In genomic region chr4:133091459-133091785, GRCm38 (mm10) we compare ENCODE assay signal across 8 mouse cellular contexts. TPM values are rescaled to one million over a fixed set of nuclear protein-coding genes. Genes with fewer than 3 reads are reported as not detected.
A peak's percentile ranks its signal among the peaks of the same experiment; 100 is the strongest.
DNase-seq lines count a peak whose midpoint lies in the region; ATAC-seq and TF ChIP-seq lines count a peak whose summit lies in the region.

No protein-coding gene starts in this region.

- ATAC-seq in hindbrain, embryonic 11.5 days (ENCODE audit: low FRiP score): no peak
- ATAC-seq in forebrain, embryonic 13.5 days: 0 out of 2 replicates have a peak, but pooled peaks have one; percentile 0
- no peak for ATAC-seq in limb, embryonic 14.5 days (ENCODE audit: low FRiP score, low read depth)

- H3K4me3 ChIP-seq in hindbrain, embryonic 10.5 days: no peak overlapping the region
- no peak overlapping the region for H3K4me3 ChIP-seq in hindbrain, embryonic 11.5 days (ENCODE audit: low read depth, low read length)
- peak overlapping the region; percentile 41 for H3K4me3 ChIP-seq in E14TG2a.4 (replicated peaks; ENCODE audit: low read length)
- H3K4me3 ChIP-seq in forebrain, embryonic 13.5 days: no peak overlapping the region
- H3K4me3 ChIP-seq in limb, embryonic 14.5 days (replicated peaks; ENCODE audit: low read length): no peak overlapping the region

- TF ChIP-seq POLR2A in limb, embryonic 14.5 days (IDR thresholded peaks at IDR 0.05; ENCODE audit: borderline replicate concordance, extremely low read depth, insufficient read depth, insufficient read length): no peak

- H3K4me1 ChIP-seq in hindbrain, embryonic 10.5 days (replicated peaks): peaks cover 76% of the 10 kb centered on the region
- peaks cover 27% of the 10 kb centered on the region for H3K4me1 ChIP-seq in hindbrain, embryonic 11.5 days (replicated peaks; ENCODE audit: control insufficient read depth, insufficient read depth, low read length)
- H3K4me1 ChIP-seq in E14TG2a.4 (replicated peaks; ENCODE audit: low read depth, low read length): peaks cover 85% of the 10 kb centered on the region
- peaks cover 72% of the 10 kb centered on the region for H3K4me1 ChIP-seq in forebrain, embryonic 13.5 days
- H3K4me1 ChIP-seq in limb, embryonic 14.5 days (ENCODE audit: control insufficient read depth, insufficient read depth, low read length): peaks cover 71% of the 10 kb centered on the region

- H3K9me3 ChIP-seq in hindbrain, embryonic 10.5 days: no peaks in the 10 kb centered on the region
- H3K9me3 ChIP-seq in hindbrain, embryonic 11.5 days (ENCODE audit: control insufficient read depth, low read length): no peaks in the 10 kb centered on the region
- H3K9me3 ChIP-seq in E14TG2a.4 (ENCODE audit: low read length): peaks cover 6% of the 10 kb centered on the region; the same call in 1 of the 2 replicates
- H3K9me3 ChIP-seq in forebrain, embryonic 13.5 days (replicated peaks): no peaks in the 10 kb centered on the region
- no peaks in the 10 kb centered on the region for H3K9me3 ChIP-seq in limb, embryonic 14.5 days (ENCODE audit: control insufficient read depth, low read length)

- H3K27me3 ChIP-seq in hindbrain, embryonic 10.5 days (ENCODE audit: insufficient read depth, poor library complexity, severe bottlenecking): peaks cover 58% of the 10 kb centered on the region
- no peaks in the 10 kb centered on the region; the same call in 1 of the 2 replicates for H3K27me3 ChIP-seq in hindbrain, embryonic 11.5 days (ENCODE audit: control insufficient read depth, insufficient read depth, low read length)
- no peaks in the 10 kb centered on the region for H3K27me3 ChIP-seq in E14TG2a.4 (ENCODE audit: insufficient read depth, low read length)
- H3K27me3 ChIP-seq in forebrain, embryonic 13.5 days: no peaks in the 10 kb centered on the region
- H3K27me3 ChIP-seq in limb, embryonic 14.5 days (ENCODE audit: control insufficient read depth, insufficient read depth, low read length): no peaks in the 10 kb centered on the region

- no peak overlapping the region for H3K9ac ChIP-seq in hindbrain, embryonic 11.5 days (ENCODE audit: low read depth, low read length)
- H3K9ac ChIP-seq in forebrain, embryonic 13.5 days: 0 out of 2 replicates have a peak overlapping the region, but pooled peaks have one; percentile 40
- peak overlapping the region; percentile 17; the same call in 1 of the 2 replicates for H3K9ac ChIP-seq in limb, embryonic 14.5 days (ENCODE audit: low read depth, low read length, severe bottlenecking)

- intact Hi-C loops in gastrocnemius, postnatal 36 days (cut with DNase I): no loop called here
- intact Hi-C loops in left cerebral cortex, postnatal 36 days (cut with DNase I): no loop called here

- peak overlapping the region; percentile 73 for H3K27ac ChIP-seq in hindbrain, embryonic 10.5 days
- no peak overlapping the region for H3K27ac ChIP-seq in hindbrain, embryonic 11.5 days (ENCODE audit: low read depth, low read length)
- peak overlapping the region; percentile 95 for H3K27ac ChIP-seq in forebrain, embryonic 13.5 days
- H3K27ac ChIP-seq in limb, embryonic 14.5 days (replicated peaks; ENCODE audit: low read depth, low read length): peak overlapping the region; percentile 89

- no peak for DNase-seq in hindbrain, embryonic 10.5 days (ENCODE audit: low spot score)
- no peak for DNase-seq in hindbrain, embryonic 11.5 days (ENCODE audit: low spot score)
- no peak for DNase-seq in limb, embryonic 14.5 days (ENCODE audit: low spot score)
- no peak for DNase-seq in ovary, adult 18-20 months (ENCODE audit: low spot score)
- no peak for DNase-seq in gastrocnemius, postnatal 36 days
- DNase-seq in left cerebral cortex, postnatal 36 days (ENCODE audit: low spot score in 2 of 2): no peak

- H3K4me2 ChIP-seq in hindbrain, embryonic 11.5 days (replicated peaks; ENCODE audit: low read depth, low read length): no peak overlapping the region
- 0 out of 2 replicates have a peak overlapping the region, but pooled peaks have one; percentile 42 for H3K4me2 ChIP-seq in forebrain, embryonic 13.5 days
- peak overlapping the region; percentile 36 for H3K4me2 ChIP-seq in limb, embryonic 14.5 days (replicated peaks; ENCODE audit: low read depth, low read length, severe bottlenecking)

- no peaks in the 10 kb centered on the region for H3K36me3 ChIP-seq in hindbrain, embryonic 10.5 days
- no peaks in the 10 kb centered on the region for H3K36me3 ChIP-seq in hindbrain, embryonic 11.5 days (ENCODE audit: control insufficient read depth, insufficient read depth, low read length)
- 0 out of 2 replicates have a peak, but pooled peaks cover 4% of the 10 kb centered on the region for H3K36me3 ChIP-seq in E14TG2a.4 (ENCODE audit: insufficient read depth, low read length)
- no peaks in the 10 kb centered on the region for H3K36me3 ChIP-seq in forebrain, embryonic 13.5 days (ENCODE audit: poor library complexity, severe bottlenecking)
- H3K36me3 ChIP-seq in limb, embryonic 14.5 days (ENCODE audit: control insufficient read depth, insufficient read depth, low read length): no peaks in the 10 kb centered on the region

- 88% methylated on average over 4 of the region's 4 CpGs for WGBS in hindbrain, embryonic 10.5 days
- WGBS in hindbrain, embryonic 11.5 days: 86% methylated on average over 4 of the region's 4 CpGs
- WGBS in forebrain, embryonic 13.5 days: 67% methylated on average over 4 of the region's 4 CpGs
- WGBS in limb, embryonic 14.5 days: 68% methylated on average over 4 of the region's 4 CpGs

- no peak for TF ChIP-seq CTCF in E14TG2a.4 (conservative IDR thresholded peaks at IDR 0.05; ENCODE audit: low read length)

RNA-seq across cellular contexts. Expression of gene Wasf2, which starts 38.9 kb away (rescaled TPM):
- 42.1 and 67.1 TPM in 2 replicates for polyA plus RNA-seq in hindbrain, embryonic 10.5 days (2016; fragmentation: Nextera tagmentation; extraction: Ambion mirVana)
- polyA plus RNA-seq in hindbrain, embryonic 11.5 days (2014; fragmentation: Nextera tagmentation; extraction: Ambion mirVana): 34.6 and 58.4 TPM in 2 replicates
- 36.7 and 42.9 TPM in 2 replicates for polyA plus RNA-seq in forebrain, embryonic 13.5 days (2015; fragmentation: Nextera tagmentation; extraction: Ambion mirVana)
- polyA plus RNA-seq in limb, embryonic 14.5 days (2012; rRNA removed): 62.0 and 70.9 TPM in 2 replicates
- polyA plus RNA-seq in limb, embryonic 14.5 days (2014; fragmentation: Nextera tagmentation; extraction: Ambion mirVana): 92.2 and 96.6 TPM in 2 replicates
- 10 to 100 TPM; 31.1 to 31.8 TPM for total RNA-seq in gastrocnemius, postnatal 36 days (2021)
- total RNA-seq in left cerebral cortex, postnatal 36 days (2021): 10 to 100 TPM; 21.5 to 30.3 TPM
